Mouse (Mus musculus) kidney, embryonic 14.5 days (tissue): ENCODE results near the gene Actr1a. TPM values are rescaled to one million over a fixed set of nuclear protein-coding genes. Genes with fewer than 3 reads are reported as not detected.
A peak's percentile ranks its signal among the peaks of the same experiment; 100 is the strongest.

Experiments
- ATAC-seq: fragments of 200-750 bp; cut with Nextera tagmentation; 2 replicates; pipeline ENCODE4 v1.8.0; 2017; ENCODE audit warnings: moderate number of reproducible peaks, mild to moderate bottlenecking, moderate TSS enrichment, moderate library complexity; ENCODE audit not compliant: low FRiP score, low TSS enrichment
- H3K27ac ChIP-seq: fragments of 300-500 bp; sonication (generic); 2 replicates; pipeline ENCODE4 v1.5.1; 2014; ENCODE audit warnings: low read depth, mild to moderate bottlenecking, low read length, moderate library complexity, mixed read lengths
- H3K27me3 ChIP-seq: fragments of 300-500 bp; sonication (generic); 2 replicates; pipeline ENCODE4 v1.6.1; 2014; ENCODE audit warnings: mild to moderate bottlenecking, low read length; ENCODE audit not compliant: control insufficient read depth, insufficient read depth
- H3K36me3 ChIP-seq: fragments of 300-500 bp; sonication (generic); 2 replicates; pipeline ENCODE4 v1.6.1; 2014; ENCODE audit warnings: low read length, mixed read lengths; ENCODE audit not compliant: control insufficient read depth, insufficient read depth
- H3K4me1 ChIP-seq: fragments of 300-500 bp; sonication (generic); 2 replicates; pipeline ENCODE4 v1.6.1; 2014; ENCODE audit warnings: low read length, mixed read lengths; ENCODE audit not compliant: control insufficient read depth, insufficient read depth
- H3K4me2 ChIP-seq: fragments of 300-500 bp; sonication (generic); replicated peaks from 2 replicates; pipeline ENCODE4 v1.6.1; 2014; ENCODE audit warnings: low read depth, mild to moderate bottlenecking, low read length
- H3K4me3 ChIP-seq: fragments of 300-500 bp; sonication (generic); 2 replicates; pipeline ENCODE4 v1.5.1; 2014; ENCODE audit warnings: mild to moderate bottlenecking, low read length
- H3K9ac ChIP-seq: fragments of 300-500 bp; sonication (generic); 2 replicates; pipeline ENCODE4 v1.6.1; 2014; ENCODE audit warnings: low read depth, mild to moderate bottlenecking, low read length, moderate library complexity
- H3K9me3 ChIP-seq: fragments of 300-500 bp; sonication (generic); 2 replicates; pipeline ENCODE4 v1.6.1; 2016; ENCODE audit warnings: low read length; ENCODE audit not compliant: control insufficient read depth
- WGBS: fragments of 180-500 bp; shearing (Covaris S2); extraction: QIAGEN DNeasy Blood & Tissue Kit; methylation state at CpG from one replicate; pipeline ENCODE4 v1.1.7; 2014; 5-methylcytosine and 5-hydroxymethylcytosine counted together
- polyA plus RNA-seq: library from polyadenylated mRNA; unstranded; fragments of >200 nt; fragmentation: Nextera tagmentation; extraction: Ambion mirVana; gene quantifications from 2 replicates; pipeline ENCODE4 v1.2.1, GENCODE M21; 2014

The Actr1a gene
- polyA plus RNA-seq, 1 experiment from 2014 or later: 134 TPM

DNA sequence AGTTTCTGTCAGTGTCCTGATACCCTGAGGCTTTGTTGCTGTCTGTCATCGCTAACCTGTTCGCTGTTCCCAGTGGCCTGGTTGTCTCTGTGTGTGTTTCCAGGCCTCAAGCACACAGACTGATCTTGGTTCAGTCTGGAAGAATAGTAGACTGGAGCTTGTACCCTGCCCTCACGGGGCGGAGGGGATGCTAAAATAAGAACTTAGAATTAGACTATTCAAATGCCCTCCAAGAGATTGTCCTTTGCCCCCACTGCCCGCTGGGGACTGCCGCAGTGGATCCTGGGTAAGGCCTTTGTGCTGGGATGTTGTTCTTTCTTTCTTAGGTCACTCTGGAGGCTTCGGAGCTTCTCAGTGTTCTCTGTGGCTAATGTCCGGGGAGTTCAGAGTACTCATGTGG, 29.7 kb upstream of the Actr1a start:
- ATAC-seq: no peak
- peaks cover 28% of the 10 kb centered on the region for H3K36me3 ChIP-seq
- no peaks in the 10 kb centered on the region for H3K27me3 ChIP-seq
- H3K4me1 ChIP-seq: peaks cover 20% of the 10 kb centered on the region
- H3K9ac ChIP-seq: no peak overlapping the region
- no peak overlapping the region for H3K4me3 ChIP-seq
- no peak overlapping the region for H3K27ac ChIP-seq
- whole genome bisulfite sequencing: 91% methylated on average over 8 of the region's 8 CpGs
- H3K9me3 ChIP-seq: 0 out of 2 replicates have a peak, but pooled peaks cover 3% of the 10 kb centered on the region
- no peak overlapping the region for H3K4me2 ChIP-seq

GRCm38 (mm10) chr19:46422384-46423338, 27.1 kb upstream of the Actr1a start:
- peaks cover 27% of the 10 kb centered on the region for H3K4me1 ChIP-seq
- H3K36me3 ChIP-seq: peaks cover 20% of the 10 kb centered on the region
- WGBS: 35% methylated on average over 11 of the region's 11 CpGs
- H3K4me3 ChIP-seq: no peak overlapping the region
- no peak overlapping the region for H3K9ac ChIP-seq
- peak; percentile 49; the same call in 1 of the 2 replicates for ATAC-seq
- H3K27me3 ChIP-seq: no peaks in the 10 kb centered on the region
- peak overlapping the region; percentile 2; the same call in 1 of the 2 replicates for H3K27ac ChIP-seq
- no peaks in the 10 kb centered on the region for H3K9me3 ChIP-seq
- no peak overlapping the region for H3K4me2 ChIP-seq

DNA sequence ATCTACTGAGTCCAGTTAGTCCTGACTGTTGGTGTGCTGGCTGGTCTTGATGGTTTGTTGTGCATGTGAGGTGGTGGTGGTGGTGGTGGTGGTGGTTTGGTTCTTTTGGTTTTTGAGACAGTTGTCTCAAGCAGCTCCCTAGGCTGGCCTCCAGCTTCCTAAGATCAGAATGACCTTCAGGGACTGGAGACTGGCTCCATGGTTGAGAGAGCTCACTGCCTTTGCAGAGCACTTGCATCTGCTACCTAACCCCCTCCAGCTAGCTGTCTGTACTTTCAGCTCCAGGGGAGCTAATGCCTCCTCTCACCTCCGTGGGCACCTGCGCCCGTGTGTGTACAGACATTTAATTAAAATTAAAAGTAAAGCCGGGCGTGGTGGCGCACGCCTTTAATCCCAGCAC, 24.9 kb upstream of the Actr1a start:
- H3K4me2 ChIP-seq: no peak overlapping the region
- peaks cover 7% of the 10 kb centered on the region for H3K36me3 ChIP-seq
- H3K4me1 ChIP-seq: peaks cover 27% of the 10 kb centered on the region
- WGBS: 90% methylated on average over 7 of the region's 7 CpGs
- no peaks in the 10 kb centered on the region for H3K27me3 ChIP-seq
- no peaks in the 10 kb centered on the region for H3K9me3 ChIP-seq
- H3K27ac ChIP-seq: no peak overlapping the region
- ATAC-seq: no peak
- H3K4me3 ChIP-seq: no peak overlapping the region
- no peak overlapping the region for H3K9ac ChIP-seq

DNA sequence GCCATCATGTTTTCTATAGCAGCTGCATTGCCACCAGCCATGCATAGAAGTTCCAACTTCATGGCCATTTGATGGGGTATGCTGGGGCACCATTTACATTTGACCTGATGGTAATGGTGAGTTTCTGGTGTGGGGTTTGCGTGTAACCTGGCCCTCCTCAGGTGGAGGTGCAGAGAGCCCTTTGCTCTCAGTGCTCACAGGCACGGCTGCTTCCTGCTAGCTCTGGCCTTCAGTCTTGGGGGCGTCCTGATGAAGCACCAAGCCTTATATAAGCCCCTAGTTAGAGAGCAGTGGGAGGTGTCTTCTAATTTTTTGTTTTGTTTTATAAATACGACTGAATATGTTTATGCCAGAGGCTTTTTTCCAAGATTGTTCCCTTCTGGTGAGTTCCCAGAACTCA, 22.5 kb upstream of the Actr1a start:
- H3K36me3 ChIP-seq: no peaks in the 10 kb centered on the region
- no peak overlapping the region for H3K27ac ChIP-seq
- no peak overlapping the region for H3K4me2 ChIP-seq
- no peak for ATAC-seq
- 83% methylated on average over 4 of the region's 4 CpGs for WGBS
- no peak overlapping the region for H3K4me3 ChIP-seq
- no peaks in the 10 kb centered on the region for H3K27me3 ChIP-seq
- peaks cover 27% of the 10 kb centered on the region for H3K4me1 ChIP-seq
- H3K9me3 ChIP-seq: no peaks in the 10 kb centered on the region
- no peak overlapping the region for H3K9ac ChIP-seq

DNA sequence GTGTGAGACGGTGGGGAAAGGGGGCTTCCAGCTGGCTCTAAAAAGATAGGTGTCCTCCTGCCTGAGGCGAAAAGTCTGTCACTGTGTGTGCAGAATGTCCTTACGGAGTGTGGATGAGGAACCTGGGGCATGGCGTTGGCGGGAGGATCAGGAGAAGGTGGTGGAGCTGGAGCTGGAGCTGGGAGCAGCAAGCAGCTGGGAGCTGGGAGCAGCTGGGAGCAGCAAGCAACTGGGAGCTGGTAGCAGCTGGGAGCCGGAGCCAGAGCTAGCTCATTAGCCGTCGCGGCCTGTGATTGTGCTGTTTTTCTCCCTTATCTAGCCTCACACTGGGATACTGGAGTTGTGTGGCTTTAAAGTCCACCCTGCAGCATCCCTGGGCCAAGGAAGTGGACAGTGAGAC, 20.7 kb upstream of the Actr1a start:
- H3K27ac ChIP-seq: no peak overlapping the region
- no peak overlapping the region for H3K4me2 ChIP-seq
- no peak overlapping the region for H3K4me3 ChIP-seq
- no peak overlapping the region for H3K9ac ChIP-seq
- H3K27me3 ChIP-seq: no peaks in the 10 kb centered on the region
- H3K4me1 ChIP-seq: peaks cover 11% of the 10 kb centered on the region; the same call in 1 of the 2 replicates
- H3K36me3 ChIP-seq: 0 out of 2 replicates have a peak, but pooled peaks cover 6% of the 10 kb centered on the region
- H3K9me3 ChIP-seq: no peaks in the 10 kb centered on the region
- no peak for ATAC-seq
- WGBS: 77% methylated on average over 9 of the region's 9 CpGs

DNA sequence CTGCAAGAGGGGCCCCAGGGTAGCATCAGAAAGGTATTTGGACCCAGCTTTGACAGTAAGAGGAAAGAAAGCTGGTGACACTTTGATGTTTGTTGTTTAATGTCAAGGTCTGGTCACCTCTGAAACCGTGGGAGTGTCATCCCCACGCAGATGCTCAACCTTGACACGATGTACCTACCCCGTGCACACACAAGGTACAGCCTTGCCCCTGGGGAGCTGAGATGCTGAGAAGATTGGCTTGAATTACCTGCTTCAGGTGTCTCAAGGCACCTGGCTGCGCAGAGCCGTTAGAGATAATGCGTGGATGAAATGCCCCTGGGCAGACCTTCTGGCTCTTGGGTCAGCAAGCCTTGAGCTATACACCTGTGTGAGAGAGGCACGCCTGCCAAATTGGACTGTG, 18.9 kb upstream of the Actr1a start:
- 78% methylated on average over 8 of the region's 8 CpGs for WGBS
- ATAC-seq: no peak

GRCm38 (mm10) chr19:46413969-46414368, 18.4 kb upstream of the Actr1a start:
- Histone ChIP-seq H3K27me3 (no peaks in the 10 kb centered on the region), H3K9me3 (no peaks in the 10 kb centered on the region), H3K4me2 (no peak overlapping the region), H3K27ac (no peak overlapping the region), H3K9ac (no peak overlapping the region), H3K36me3 (peaks cover 12% of the 10 kb centered on the region; the same call in 1 of the 2 replicates), H3K4me3 (no peak overlapping the region), H3K4me1 (no peaks in the 10 kb centered on the region)
- ATAC-seq: no peak
- 95% methylated on average over 2 of the region's 2 CpGs for WGBS

More for the DNA sequence above, 18.9 kb upstream of the Actr1a start:
- H3K27me3 ChIP-seq: no peaks in the 10 kb centered on the region
- H3K4me3 ChIP-seq: no peak overlapping the region
- no peak overlapping the region for H3K27ac ChIP-seq
- no peaks in the 10 kb centered on the region for H3K9me3 ChIP-seq
- peaks cover 9% of the 10 kb centered on the region; the same call in 1 of the 2 replicates for H3K36me3 ChIP-seq
- no peaks in the 10 kb centered on the region for H3K4me1 ChIP-seq
- no peak overlapping the region for H3K4me2 ChIP-seq
- no peak overlapping the region for H3K9ac ChIP-seq

DNA sequence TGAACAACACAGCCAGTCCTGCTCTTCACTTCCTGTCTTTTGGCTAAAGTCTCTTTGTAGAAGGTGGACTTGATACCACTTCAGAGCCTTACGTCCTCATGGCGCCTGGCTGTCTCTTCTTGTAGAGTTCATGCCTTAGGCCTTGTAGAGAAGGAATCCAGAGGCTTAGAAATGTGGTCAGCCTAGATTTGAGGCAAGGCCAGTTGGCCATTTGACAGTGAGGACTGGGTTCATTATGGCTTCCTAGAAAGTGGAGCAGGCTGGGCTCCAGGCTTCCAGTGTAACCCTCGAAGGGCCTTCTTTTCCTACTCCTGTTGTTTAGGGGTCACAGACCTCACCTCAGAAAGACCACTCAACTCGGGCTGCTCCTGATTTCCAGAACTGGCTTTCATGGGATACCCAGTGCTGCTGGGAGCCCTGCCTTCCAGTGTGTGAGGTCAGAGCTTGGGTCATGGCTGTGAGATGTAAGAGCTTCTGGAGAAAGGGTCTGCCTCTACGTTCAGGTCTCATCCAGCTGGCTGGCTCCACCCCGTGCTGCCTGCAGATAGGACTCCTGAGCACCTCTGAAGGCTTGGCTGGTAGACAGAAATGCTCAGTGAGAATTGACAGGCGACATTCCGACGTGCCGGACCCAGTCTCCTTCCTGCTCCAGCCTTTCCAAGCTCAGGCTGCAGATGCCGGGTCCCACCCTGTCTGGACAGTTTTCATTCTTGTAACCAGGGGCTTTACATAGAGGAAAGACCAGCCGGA, 16.7 kb upstream of the Actr1a start:
- Histone ChIP-seq H3K36me3 (peaks cover 25% of the 10 kb centered on the region; the same call in 1 of the 2 replicates), H3K4me2 (no peak overlapping the region), H3K27me3 (no peaks in the 10 kb centered on the region), H3K9ac (no peak overlapping the region), H3K4me3 (no peak overlapping the region), H3K27ac (no peak overlapping the region), H3K9me3 (no peaks in the 10 kb centered on the region), H3K4me1 (no peaks in the 10 kb centered on the region)
- WGBS: 85% methylated on average over 12 of the region's 12 CpGs
- ATAC-seq: no peak
